Mouse (Mus musculus): ENCODE measurements at regions not wholly inside any gene's neighbourhood (a gene's known extent, or its start where the extent isn't known, plus 50 kb on each side); places are given as distances from the start of the nearest gene placed in this dataset.

- no peak for DNase-seq
Measured at GRCm38 (mm10) chr7:77933366-77933765, 804.4 kb downstream of the Ntrk3 start.

- peak; percentile 72 for DNase-seq
Measured at GRCm38 (mm10) chr7:77928479-77929467, 809.0 kb downstream of the Ntrk3 start.

DNA sequence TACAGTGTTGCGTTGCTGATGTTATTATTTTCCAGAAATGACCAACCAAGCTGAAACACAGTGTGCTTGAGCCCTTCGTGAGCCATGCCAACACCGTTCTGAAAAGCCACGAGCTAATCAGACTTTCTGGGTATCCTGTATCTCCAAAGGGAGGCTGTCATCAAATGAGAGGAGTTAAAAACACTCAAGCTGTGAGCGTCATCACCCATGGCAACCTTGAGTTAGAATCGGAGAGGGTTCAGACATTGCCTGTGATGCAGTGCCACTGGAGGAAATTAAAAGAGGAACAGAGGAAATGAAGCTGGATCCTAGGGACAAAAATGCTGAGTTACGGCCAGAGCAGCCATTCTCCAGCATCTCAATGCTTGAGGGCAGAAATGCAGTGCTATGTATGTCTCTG lies 838.6 kb downstream of the Ntrk3 start:
- no peak for DNase-seq

DNA sequence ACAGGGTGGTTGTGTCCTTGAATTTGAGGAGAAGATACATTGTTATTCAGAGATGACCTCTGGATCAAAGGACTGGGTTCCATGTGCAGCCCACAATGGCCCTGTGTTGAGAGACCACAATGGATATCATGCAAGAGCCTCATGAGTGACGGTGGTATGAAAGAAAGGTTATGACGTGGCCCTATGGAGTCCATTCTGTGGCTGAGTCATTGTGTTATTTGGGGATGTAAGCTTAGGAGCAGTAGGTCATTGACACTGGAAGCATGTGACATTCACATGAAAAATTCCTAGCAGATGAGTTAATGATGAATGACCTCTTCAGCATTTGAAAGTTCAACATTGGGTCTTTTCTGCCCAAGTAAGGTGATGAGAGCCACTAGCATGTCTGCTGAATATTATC lies 849.3 kb downstream of the Ntrk3 start:
- no peak for DNase-seq

DNA sequence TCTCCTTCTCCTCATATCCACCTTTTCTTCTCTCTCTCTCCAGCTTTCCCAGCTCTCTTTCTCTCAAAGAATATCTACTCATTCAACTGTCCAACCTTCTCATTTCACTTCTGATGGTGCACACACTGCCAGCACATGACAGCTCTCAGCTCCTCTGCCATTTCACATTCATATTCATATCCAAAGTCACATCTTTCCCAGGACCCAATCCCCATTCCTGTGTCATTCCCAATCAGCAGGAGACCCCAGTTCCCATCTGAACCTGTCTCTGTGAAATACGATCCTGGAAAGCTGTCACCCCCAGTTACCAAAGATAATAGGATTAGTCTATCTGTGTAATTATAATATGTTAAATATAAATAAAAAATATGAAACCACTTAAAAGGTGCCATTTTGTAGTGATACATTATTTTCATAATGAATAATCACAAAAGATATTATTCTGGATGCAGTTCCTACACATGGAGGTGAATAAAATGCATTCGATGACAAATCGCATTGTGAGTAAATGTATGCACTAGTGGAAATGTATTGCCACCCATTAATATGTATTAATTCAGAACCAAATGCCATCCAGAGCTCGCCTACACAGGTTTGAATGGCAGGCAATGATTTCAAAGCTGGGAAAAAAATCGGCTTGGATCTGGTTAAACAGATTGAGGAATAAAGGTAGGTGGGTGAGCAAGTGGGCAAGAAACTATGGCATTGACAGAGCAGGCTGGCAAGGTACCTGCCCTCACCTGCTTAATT lies 855.0 kb downstream of the Ntrk3 start:
- no peak for DNase-seq

DNA sequence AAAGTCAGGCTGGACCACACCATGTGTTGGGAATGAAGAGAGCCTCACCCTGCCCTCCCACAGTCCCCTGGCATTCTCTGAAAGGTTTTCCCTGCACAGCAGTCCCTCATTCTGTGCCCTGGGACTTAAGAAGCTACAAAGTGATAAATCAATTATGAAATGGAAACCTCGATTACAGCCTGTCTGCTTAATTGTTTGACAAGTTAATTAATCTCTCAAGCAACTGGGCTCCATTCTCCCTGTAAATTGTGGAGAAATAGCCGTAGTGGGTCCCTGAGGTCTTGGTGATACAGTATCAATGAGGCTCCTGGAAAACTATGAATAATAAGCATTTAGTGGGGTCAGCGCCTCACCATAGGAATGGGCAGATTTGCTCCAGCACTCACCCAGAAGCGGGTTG lies 870.3 kb downstream of the Ntrk3 start:
- DNase-seq, result no peak

- no peak for DNase-seq
Measured at GRCm38 (mm10) chr7:77861841-77862240, 876.0 kb downstream of the Ntrk3 start.

GRCm38 (mm10) chr7:77858436-77858835 lies 879.4 kb downstream of the Ntrk3 start:
- no peak for DNase-seq

GRCm38 (mm10) chr7:77857979-77858378 lies 879.8 kb downstream of the Ntrk3 start:
- DNase-seq, result no peak

DNA sequence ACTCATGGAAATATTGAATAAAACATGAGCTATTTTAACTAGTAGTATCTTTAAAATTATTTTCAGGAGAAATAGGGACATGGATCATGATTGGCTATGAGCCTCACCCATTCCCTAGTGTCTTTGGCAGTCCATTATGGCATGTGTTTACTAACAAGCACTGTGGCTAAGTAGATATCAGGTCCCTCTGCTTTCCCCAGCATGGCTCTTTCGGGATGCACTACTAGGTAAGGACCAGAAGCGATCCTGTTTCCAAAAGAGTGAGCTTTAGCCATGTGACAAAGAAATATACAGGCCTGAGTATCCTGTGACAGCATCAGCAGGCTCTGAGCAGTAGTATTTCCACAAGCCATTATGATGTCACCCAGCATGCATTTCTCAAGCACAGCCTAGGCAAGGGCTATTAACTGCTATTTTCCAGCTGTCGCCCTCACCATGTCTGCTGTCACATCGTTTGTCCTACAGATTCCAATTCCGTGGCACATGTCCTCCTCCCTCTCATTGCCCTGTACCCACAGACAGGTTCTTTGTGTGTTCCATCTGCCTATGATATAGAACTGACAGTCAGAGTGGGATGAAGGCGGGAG lies 882.1 kb downstream of the Ntrk3 start:
- DNase-seq, result no peak

DNA sequence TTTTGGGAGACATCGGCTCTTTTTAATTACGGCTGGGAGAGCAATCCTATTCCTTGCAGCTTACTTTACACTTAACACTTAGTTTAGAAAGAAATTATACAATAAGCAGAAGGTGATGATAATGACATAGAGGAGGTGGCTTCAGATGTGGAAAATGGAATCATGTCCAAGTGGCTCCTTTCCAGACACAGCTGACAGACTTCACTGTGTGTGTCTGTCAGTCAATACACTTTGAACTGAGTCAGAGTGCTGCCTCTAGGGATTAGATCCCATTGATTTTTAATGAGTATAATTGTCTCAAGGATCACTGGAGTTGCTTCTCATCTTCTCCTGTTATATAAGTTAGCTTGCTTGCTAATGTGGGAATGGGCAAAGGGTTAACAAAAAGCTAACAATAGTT lies 882.7 kb downstream of the Ntrk3 start:
- DNase-seq, result no peak

GRCm38 (mm10) chr7:77824261-77824959 lies 913.4 kb downstream of the Ntrk3 start:
- DNase-seq, result no peak

DNA sequence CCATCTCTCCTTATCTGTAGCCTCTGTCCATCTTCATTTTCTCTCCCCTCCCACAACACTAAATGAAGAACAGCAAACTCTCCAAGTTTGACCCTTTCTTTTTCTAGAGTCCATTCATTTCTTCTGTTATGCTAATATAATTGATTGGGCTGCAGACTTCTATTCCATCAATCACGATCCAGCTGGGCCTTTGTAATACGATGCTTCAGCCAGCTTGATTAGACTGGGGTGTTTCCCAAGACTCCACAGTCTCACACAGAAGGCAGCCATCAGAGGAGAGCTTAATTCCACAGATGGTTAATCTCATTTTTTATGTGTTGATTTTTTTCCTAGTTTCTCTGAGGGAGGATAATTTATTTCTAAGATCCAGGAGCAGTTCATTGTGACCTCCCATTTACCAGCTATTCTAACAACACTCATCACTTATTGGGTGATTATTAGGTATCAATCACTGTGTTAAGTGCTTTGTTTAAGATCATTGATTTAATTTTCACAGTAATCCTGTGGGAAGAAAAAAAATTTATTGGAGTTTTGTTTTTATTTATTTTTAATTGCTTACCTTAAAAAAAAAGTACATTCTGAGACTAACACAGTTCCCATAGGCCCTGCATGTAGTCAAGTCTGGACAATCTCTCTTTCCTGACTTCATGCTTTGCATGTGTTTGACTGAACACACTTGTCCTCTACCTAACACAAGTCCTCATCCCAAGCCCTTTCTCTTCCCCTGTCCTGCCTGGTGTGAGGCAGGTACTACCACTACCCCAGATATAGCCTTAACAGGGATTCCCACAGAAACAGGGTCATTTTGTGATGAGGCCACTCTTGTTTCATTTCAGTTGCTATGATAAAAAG lies 925.5 kb downstream of the Ntrk3 start:
- no peak for DNase-seq

- no peak for DNase-seq
Measured at GRCm38 (mm10) chr7:77786801-77787200, 951.0 kb downstream of the Ntrk3 start.

GRCm38 (mm10) chr7:77771711-77772449 lies 965.9 kb downstream of the Ntrk3 start:
- DNase-seq, result peak; percentile 3

DNA sequence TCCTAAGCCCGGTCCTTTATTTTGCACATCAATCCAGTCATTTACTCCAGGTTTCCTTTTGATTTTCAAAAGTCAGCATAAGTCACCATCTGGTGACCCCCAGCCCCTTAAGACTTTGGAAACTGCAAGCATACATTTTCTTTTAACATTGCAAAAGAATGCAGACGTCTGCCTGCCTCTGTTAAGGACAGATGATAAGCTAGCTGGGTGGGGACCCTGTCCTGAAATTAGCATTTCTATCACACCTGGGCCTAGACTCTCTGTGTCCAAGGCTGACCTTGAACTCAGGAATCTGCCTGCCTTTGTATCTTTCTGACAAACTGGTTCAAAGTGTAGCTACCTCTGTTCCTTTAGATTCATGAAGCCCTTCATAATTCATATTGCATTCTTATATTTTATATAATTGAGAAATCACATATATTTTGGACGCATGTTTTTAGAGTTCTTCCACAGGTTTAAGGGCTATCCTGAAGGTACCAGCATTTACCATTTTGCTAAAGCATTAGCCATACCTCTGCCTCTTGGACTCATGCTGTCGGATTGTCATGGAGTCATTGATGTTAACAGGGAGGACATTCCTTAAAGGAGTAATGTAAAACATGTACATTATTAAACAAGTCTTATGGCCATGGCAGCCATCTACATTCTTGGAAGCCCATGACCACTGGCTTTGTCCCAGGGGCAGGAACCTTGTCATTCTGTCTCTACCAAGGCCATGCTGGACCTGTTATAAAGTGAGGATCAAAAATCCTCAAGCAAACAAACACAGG lies 998.6 kb downstream of the Ntrk3 start:
- no peak for DNase-seq
